Mouse (Mus musculus) midbrain, embryonic 12.5 days (tissue): Measurements from ENCODE around the gene Cbx8. TPM values are rescaled to one million over a fixed set of nuclear protein-coding genes. Genes with fewer than 3 reads are reported as not detected.

Experiments used
- ATAC-seq: fragments of 200-750 bp; cut with Nextera tagmentation; 2 replicates; pipeline ENCODE4 v1.8.0; 2017; ENCODE audit warnings: low read depth, moderate TSS enrichment, moderate library complexity; ENCODE audit not compliant: low FRiP score
- H3K27ac ChIP-seq: fragments of 300-500 bp; sonication (generic); replicated peaks from 2 replicates; pipeline ENCODE4 v1.5.1; 2016; ENCODE audit warnings: mild to moderate bottlenecking
- H3K27me3 ChIP-seq: fragments of 300-500 bp; sonication (generic); 2 replicates; pipeline ENCODE4 v1.6.1; 2016; ENCODE audit warnings: mild to moderate bottlenecking
- H3K36me3 ChIP-seq: fragments of 300-500 bp; sonication (generic); 2 replicates; pipeline ENCODE4 v1.6.1; 2016
- H3K4me1 ChIP-seq: fragments of 300-500 bp; sonication (generic); 2 replicates; pipeline ENCODE4 v1.6.1; 2016
- H3K4me2 ChIP-seq: fragments of 300-500 bp; sonication (generic); replicated peaks from 2 replicates; pipeline ENCODE4 v1.6.1; 2016; ENCODE audit warnings: mild to moderate bottlenecking, moderate library complexity
- H3K4me3 ChIP-seq: fragments of 300-500 bp; sonication (generic); 2 replicates; pipeline ENCODE4 v1.5.1; 2016; ENCODE audit warnings: mild to moderate bottlenecking
- H3K9ac ChIP-seq: fragments of 300-500 bp; sonication (generic); replicated peaks from 2 replicates; pipeline ENCODE4 v1.6.1; 2016; ENCODE audit warnings: mild to moderate bottlenecking, moderate library complexity
- H3K9me3 ChIP-seq: fragments of 300-500 bp; sonication (generic); 2 replicates; pipeline ENCODE4 v1.6.1; 2016; ENCODE audit warnings: mild to moderate bottlenecking
- WGBS: fragments of 180-500 bp; shearing (Covaris S2); methylation state at CpG from one replicate; pipeline ENCODE4 v1.1.7; 2016; 5-methylcytosine and 5-hydroxymethylcytosine counted together
- polyA plus RNA-seq: library from polyadenylated mRNA; unstranded; fragments of >200 nt; fragmentation: Nextera tagmentation; extraction: Ambion mirVana; gene quantifications from 2 replicates; pipeline ENCODE4 v1.2.1, GENCODE M21; 2016

Cbx8 gene
- polyA plus RNA-seq, 1 experiment from 2014 or later = 15.1 TPM

- Histone ChIP-seq H3K27ac (no peak overlapping the region), H3K4me3 (0 out of 2 replicates have a peak overlapping the region, but pooled peaks have one; percentile 18), H3K4me1 (peaks cover 71% of the 10 kb centered on the region), H3K9ac (no peak overlapping the region), H3K27me3 (peaks cover 87% of the 10 kb centered on the region), H3K36me3 (peaks cover 9% of the 10 kb centered on the region), H3K9me3 (no peaks in the 10 kb centered on the region), H3K4me2 (no peak overlapping the region)
- no peak for ATAC-seq
- WGBS = 2% methylated on average over 4 of the region's 4 CpGs
These were observed 2.4 kb upstream of the Cbx8 start for GRCm38 (mm10) chr11:119043273-119043540.

GRCm38 (mm10) chr11:119042466-119043272 lies 1.9 kb upstream of the Cbx8 start:
- no peaks in the 10 kb centered on the region for H3K9me3 ChIP-seq
- peak overlapping the region; percentile 12; the same call in 1 of the 2 replicates for H3K4me2 ChIP-seq
- H3K4me1 ChIP-seq = peaks cover 70% of the 10 kb centered on the region
- no peak overlapping the region for H3K27ac ChIP-seq
- H3K9ac ChIP-seq = no peak overlapping the region
- peaks cover 87% of the 10 kb centered on the region for H3K27me3 ChIP-seq
- peaks cover 9% of the 10 kb centered on the region for H3K36me3 ChIP-seq
- H3K4me3 ChIP-seq = peak overlapping the region; percentile 66; the same call in 1 of the 2 replicates
- WGBS = under 1% methylated on average over 52 of the region's 52 CpGs
- no peak for ATAC-seq

GRCm38 (mm10) chr11:119041750-119042465 lies 1.1 kb upstream of the Cbx8 start:
- Histone ChIP-seq H3K4me2 (peak overlapping the region; percentile 88), H3K4me1 (peaks cover 70% of the 10 kb centered on the region), H3K27ac (peak overlapping the region; percentile 88), H3K4me3 (peak overlapping the region; percentile 66), H3K27me3 (peaks cover 87% of the 10 kb centered on the region), H3K9me3 (no peaks in the 10 kb centered on the region), H3K9ac (peak overlapping the region; percentile 74), H3K36me3 (peaks cover 9% of the 10 kb centered on the region)
- ATAC-seq = peak; percentile 13; the same call in 1 of the 2 replicates
- WGBS = 1% methylated on average over 31 of the region's 31 CpGs

- peaks cover 86% of the 10 kb centered on the region for H3K27me3 ChIP-seq
- H3K9ac ChIP-seq = peak overlapping the region; percentile 74
- H3K9me3 ChIP-seq = no peaks in the 10 kb centered on the region
- WGBS = 0% methylated on average over 30 of the region's 31 CpGs
- peaks cover 9% of the 10 kb centered on the region for H3K36me3 ChIP-seq
- peak overlapping the region; percentile 88 for H3K4me2 ChIP-seq
- peak overlapping the region; percentile 66 for H3K4me3 ChIP-seq
- peak overlapping the region; percentile 88 for H3K27ac ChIP-seq
- H3K4me1 ChIP-seq = peaks cover 68% of the 10 kb centered on the region
- ATAC-seq = peak; percentile 71
These were observed 552 bp upstream of the Cbx8 start for GRCm38 (mm10) chr11:119041325-119041716.

- Histone ChIP-seq H3K27me3 (peaks cover 86% of the 10 kb centered on the region), H3K9ac (peak overlapping the region; percentile 85), H3K27ac (peak overlapping the region; percentile 90), H3K4me2 (peak overlapping the region; percentile 78), H3K9me3 (no peaks in the 10 kb centered on the region), H3K36me3 (peaks cover 9% of the 10 kb centered on the region), H3K4me1 (peaks cover 78% of the 10 kb centered on the region), H3K4me3 (peak overlapping the region; percentile 66)
- no peak for ATAC-seq
- WGBS = 3% methylated on average over 21 of the region's 21 CpGs
These were observed 847 bp downstream of the Cbx8 start for GRCm38 (mm10) chr11:119039732-119040512.

GRCm38 (mm10) chr11:119038744-119039484 lies 1.9 kb downstream of the Cbx8 start:
- peak overlapping the region; percentile 78 for H3K4me2 ChIP-seq
- no peaks in the 10 kb centered on the region for H3K9me3 ChIP-seq
- peaks cover 86% of the 10 kb centered on the region for H3K27me3 ChIP-seq
- peaks cover 79% of the 10 kb centered on the region for H3K4me1 ChIP-seq
- WGBS = 23% methylated on average over 22 of the region's 22 CpGs
- H3K36me3 ChIP-seq = peaks cover 9% of the 10 kb centered on the region
- H3K9ac ChIP-seq = peak overlapping the region; percentile 85; the same call in 1 of the 2 replicates
- ATAC-seq = no peak
- H3K27ac ChIP-seq = no peak overlapping the region
- 0 out of 2 replicates have a peak overlapping the region, but pooled peaks have one; percentile 66 for H3K4me3 ChIP-seq

- Histone ChIP-seq H3K4me1 (peaks cover 75% of the 10 kb centered on the region), H3K27me3 (peaks cover 77% of the 10 kb centered on the region), H3K36me3 (peaks cover 9% of the 10 kb centered on the region), H3K9ac (no peak overlapping the region; the same call in 1 of the 2 replicates), H3K9me3 (no peaks in the 10 kb centered on the region), H3K4me2 (peak overlapping the region; percentile 78), H3K27ac (no peak overlapping the region), H3K4me3 (peak overlapping the region; percentile 48)
- WGBS = 2% methylated on average over 18 of the region's 18 CpGs
- ATAC-seq = no peak
These were observed 2.9 kb downstream of the Cbx8 start for GRCm38 (mm10) chr11:119037780-119038401.

GRCm38 (mm10) chr11:119036934-119037779 lies 3.6 kb downstream of the Cbx8 start:
- peak overlapping the region; percentile 48 for H3K4me3 ChIP-seq
- peaks cover 70% of the 10 kb centered on the region for H3K4me1 ChIP-seq
- peak overlapping the region; percentile 61 for H3K9ac ChIP-seq
- no peak overlapping the region for H3K27ac ChIP-seq
- H3K4me2 ChIP-seq = peak overlapping the region; percentile 78
- no peak for ATAC-seq
- WGBS = 2% methylated on average over 56 of the region's 57 CpGs
- peaks cover 69% of the 10 kb centered on the region for H3K27me3 ChIP-seq
- H3K9me3 ChIP-seq = no peaks in the 10 kb centered on the region
- H3K36me3 ChIP-seq = peaks cover 9% of the 10 kb centered on the region

GRCm38 (mm10) chr11:119036447-119036846 lies 4.3 kb downstream of the Cbx8 start:
- no peak overlapping the region for H3K9ac ChIP-seq
- WGBS = 1% methylated on average over 15 of the region's 15 CpGs
- no peak overlapping the region for H3K27ac ChIP-seq
- H3K4me1 ChIP-seq = peaks cover 63% of the 10 kb centered on the region
- H3K4me2 ChIP-seq = peak overlapping the region; percentile 28; the same call in 1 of the 2 replicates
- H3K4me3 ChIP-seq = peak overlapping the region; percentile 18; the same call in 1 of the 2 replicates
- no peak for ATAC-seq
- no peaks in the 10 kb centered on the region for H3K9me3 ChIP-seq
- peaks cover 9% of the 10 kb centered on the region for H3K36me3 ChIP-seq
- H3K27me3 ChIP-seq = peaks cover 62% of the 10 kb centered on the region

- Histone ChIP-seq H3K4me3 (peak overlapping the region; percentile 18), H3K27me3 (peaks cover 62% of the 10 kb centered on the region), H3K4me2 (peak overlapping the region; percentile 28), H3K27ac (no peak overlapping the region), H3K36me3 (peaks cover 12% of the 10 kb centered on the region), H3K4me1 (peaks cover 63% of the 10 kb centered on the region), H3K9me3 (no peaks in the 10 kb centered on the region), H3K9ac (peak overlapping the region; percentile 11; the same call in 1 of the 2 replicates)
- WGBS = under 1% methylated on average over 21 of the region's 21 CpGs
- ATAC-seq = no peak
These were observed 5.0 kb downstream of the Cbx8 start for GRCm38 (mm10) chr11:119035686-119036165.
